Mouse (Mus musculus) hindbrain, embryonic 14.5 days (tissue): ENCODE data around the gene Nfib. TPM values are rescaled to one million over a fixed set of nuclear protein-coding genes. Genes with fewer than 3 reads are reported as not detected.

Experiments
- ATAC-seq: fragments of 200-750 bp; cut with Nextera tagmentation; 2 replicates; pipeline ENCODE4 v1.8.0; 2017; ENCODE audit warnings: moderate number of reproducible peaks, mild to moderate bottlenecking, moderate TSS enrichment, moderate library complexity; ENCODE audit not compliant: low FRiP score
- DNase-seq: peaks from one replicate; pipeline ENCODE4 v3.0.0-alpha.2; 2015; ENCODE audit warnings: low spot score
- H3K27ac ChIP-seq: fragments of 300-500 bp; sonication (generic); 2 replicates; pipeline ENCODE4 v1.5.1; 2014; ENCODE audit warnings: mild to moderate bottlenecking, moderate library complexity
- H3K27me3 ChIP-seq: fragments of 300-500 bp; sonication (generic); 2 replicates; pipeline ENCODE4 v1.6.1; 2014; ENCODE audit warnings: mild to moderate bottlenecking, low read length, mixed read lengths; ENCODE audit not compliant: control insufficient read depth, insufficient read depth
- H3K36me3 ChIP-seq: fragments of 300-500 bp; sonication (generic); replicated peaks from 2 replicates; pipeline ENCODE4 v1.6.1; 2014; ENCODE audit not compliant: control insufficient read depth, insufficient read depth
- H3K4me1 ChIP-seq: fragments of 300-500 bp; sonication (generic); replicated peaks from 2 replicates; pipeline ENCODE4 v1.6.1; 2014; ENCODE audit warnings: antibody characterized with exemption, low read length, mixed read lengths; ENCODE audit not compliant: control insufficient read depth, insufficient read depth
- H3K4me2 ChIP-seq: fragments of 300-500 bp; sonication (generic); replicated peaks from 2 replicates; pipeline ENCODE4 v1.6.1; 2014; ENCODE audit warnings: mild to moderate bottlenecking, moderate library complexity
- H3K4me3 ChIP-seq: fragments of 300-500 bp; sonication (generic); replicated peaks from 2 replicates; pipeline ENCODE4 v1.5.1; 2014; ENCODE audit warnings: mild to moderate bottlenecking, low read length
- H3K9ac ChIP-seq: fragments of 300-500 bp; sonication (generic); 2 replicates; pipeline ENCODE4 v1.6.1; 2014
- H3K9me3 ChIP-seq: fragments of 300-500 bp; sonication (generic); 2 replicates; pipeline ENCODE4 v1.6.1; 2016; ENCODE audit warnings: low read length; ENCODE audit not compliant: control insufficient read depth
- WGBS: fragments of 180-500 bp; shearing (Covaris S2); extraction: QIAGEN DNeasy Blood & Tissue Kit; methylation state at CpG from one replicate; pipeline ENCODE4 v1.1.7; 2014; 5-methylcytosine and 5-hydroxymethylcytosine counted together
- polyA plus RNA-seq: library from polyadenylated mRNA; unstranded; fragments of >200 nt; fragmentation: Nextera tagmentation; extraction: Ambion mirVana; gene quantifications from 2 replicates; pipeline ENCODE4 v1.2.1, GENCODE M21; 2014

The Nfib gene
- polyA plus RNA-seq, 1 experiment from 2014 or later = 90.8 TPM

DNA sequence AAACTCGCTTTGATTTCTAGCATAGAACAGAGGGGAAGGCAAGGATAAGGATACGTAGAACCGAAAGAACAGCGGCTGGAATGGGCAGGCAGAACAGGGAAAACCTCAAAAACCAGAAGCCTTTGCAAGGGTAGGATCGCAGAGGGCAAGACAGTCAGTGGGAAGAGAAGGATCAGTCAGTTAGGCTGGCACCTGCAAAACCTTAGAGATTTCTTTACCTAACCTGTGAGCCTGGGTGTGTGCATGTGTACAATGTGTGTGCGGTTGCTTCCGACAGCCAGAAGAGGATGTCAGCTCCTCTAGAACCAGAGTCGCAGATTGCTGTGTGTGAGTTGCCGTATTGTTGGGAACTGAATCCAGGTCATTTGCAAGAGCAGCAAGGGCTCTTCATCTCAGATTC is 67.3 kb downstream of the Nfib start:
- no peaks in the 10 kb centered on the region for H3K27me3 ChIP-seq
- no peak overlapping the region for H3K27ac ChIP-seq
- 94% methylated on average over 9 of the region's 9 CpGs for WGBS
- H3K9ac ChIP-seq = no peak overlapping the region
- peaks cover 2% of the 10 kb centered on the region; the same call in 1 of the 2 replicates for H3K4me1 ChIP-seq
- no peaks in the 10 kb centered on the region for H3K9me3 ChIP-seq
- no peak for DNase-seq
- no peak for ATAC-seq
- no peak overlapping the region for H3K4me3 ChIP-seq
- H3K4me2 ChIP-seq = no peak overlapping the region
- H3K36me3 ChIP-seq = no peaks in the 10 kb centered on the region

- 64% methylated on average over 4 of the region's 4 CpGs for WGBS
- H3K27me3 ChIP-seq = no peaks in the 10 kb centered on the region
- H3K9ac ChIP-seq = no peak overlapping the region
- ATAC-seq = no peak
- H3K4me1 ChIP-seq = no peaks in the 10 kb centered on the region
- no peak overlapping the region for H3K4me3 ChIP-seq
- no peaks in the 10 kb centered on the region for H3K36me3 ChIP-seq
- H3K4me2 ChIP-seq = no peak overlapping the region
- H3K27ac ChIP-seq = no peak overlapping the region
- H3K9me3 ChIP-seq = no peaks in the 10 kb centered on the region
- no peak for DNase-seq
Observed at GRCm38 (mm10) chr4:82637633-82638032, 67.9 kb downstream of the Nfib start.

GRCm38 (mm10) chr4:82636658-82637057 is 68.9 kb downstream of the Nfib start:
- H3K9ac ChIP-seq = no peak overlapping the region
- H3K4me3 ChIP-seq = no peak overlapping the region
- ATAC-seq (no peak), DNase-seq (no peak)
- no peaks in the 10 kb centered on the region for H3K4me1 ChIP-seq
- H3K36me3 ChIP-seq = no peaks in the 10 kb centered on the region
- no peaks in the 10 kb centered on the region for H3K9me3 ChIP-seq
- no peak overlapping the region for H3K4me2 ChIP-seq
- H3K27ac ChIP-seq = no peak overlapping the region
- no peaks in the 10 kb centered on the region for H3K27me3 ChIP-seq
- 45% methylated on average over 5 of the region's 5 CpGs for WGBS

- Histone ChIP-seq H3K9ac (no peak overlapping the region), H3K4me1 (no peaks in the 10 kb centered on the region), H3K27ac (no peak overlapping the region), H3K36me3 (no peaks in the 10 kb centered on the region), H3K4me2 (no peak overlapping the region), H3K9me3 (no peaks in the 10 kb centered on the region), H3K27me3 (no peaks in the 10 kb centered on the region), H3K4me3 (no peak overlapping the region)
- ATAC-seq (no peak), DNase-seq (no peak)
- WGBS = 62% methylated on average over 5 of the region's 5 CpGs
Observed at GRCm38 (mm10) chr4:82635881-82636280, 69.7 kb downstream of the Nfib start.

- no peaks in the 10 kb centered on the region for H3K27me3 ChIP-seq
- no peak for DNase-seq
- ATAC-seq = no peak
- H3K27ac ChIP-seq = no peak overlapping the region
- H3K36me3 ChIP-seq = no peaks in the 10 kb centered on the region
- no peak overlapping the region for H3K4me3 ChIP-seq
- no peak overlapping the region for H3K4me2 ChIP-seq
- H3K9ac ChIP-seq = no peak overlapping the region
- WGBS = 96% methylated on average over 11 of the region's 11 CpGs
- H3K4me1 ChIP-seq = no peaks in the 10 kb centered on the region
- no peaks in the 10 kb centered on the region for H3K9me3 ChIP-seq
Observed at GRCm38 (mm10) chr4:82635118-82635517, 70.4 kb downstream of the Nfib start.

GRCm38 (mm10) chr4:82634365-82634764 is 71.2 kb downstream of the Nfib start:
- H3K9me3 ChIP-seq = no peaks in the 10 kb centered on the region
- 80% methylated on average over 7 of the region's 7 CpGs for WGBS
- no peaks in the 10 kb centered on the region for H3K27me3 ChIP-seq
- ATAC-seq (no peak), DNase-seq (no peak)
- H3K36me3 ChIP-seq = no peaks in the 10 kb centered on the region
- H3K27ac ChIP-seq = no peak overlapping the region
- no peak overlapping the region for H3K9ac ChIP-seq
- no peaks in the 10 kb centered on the region for H3K4me1 ChIP-seq
- H3K4me3 ChIP-seq = no peak overlapping the region
- no peak overlapping the region for H3K4me2 ChIP-seq

DNA sequence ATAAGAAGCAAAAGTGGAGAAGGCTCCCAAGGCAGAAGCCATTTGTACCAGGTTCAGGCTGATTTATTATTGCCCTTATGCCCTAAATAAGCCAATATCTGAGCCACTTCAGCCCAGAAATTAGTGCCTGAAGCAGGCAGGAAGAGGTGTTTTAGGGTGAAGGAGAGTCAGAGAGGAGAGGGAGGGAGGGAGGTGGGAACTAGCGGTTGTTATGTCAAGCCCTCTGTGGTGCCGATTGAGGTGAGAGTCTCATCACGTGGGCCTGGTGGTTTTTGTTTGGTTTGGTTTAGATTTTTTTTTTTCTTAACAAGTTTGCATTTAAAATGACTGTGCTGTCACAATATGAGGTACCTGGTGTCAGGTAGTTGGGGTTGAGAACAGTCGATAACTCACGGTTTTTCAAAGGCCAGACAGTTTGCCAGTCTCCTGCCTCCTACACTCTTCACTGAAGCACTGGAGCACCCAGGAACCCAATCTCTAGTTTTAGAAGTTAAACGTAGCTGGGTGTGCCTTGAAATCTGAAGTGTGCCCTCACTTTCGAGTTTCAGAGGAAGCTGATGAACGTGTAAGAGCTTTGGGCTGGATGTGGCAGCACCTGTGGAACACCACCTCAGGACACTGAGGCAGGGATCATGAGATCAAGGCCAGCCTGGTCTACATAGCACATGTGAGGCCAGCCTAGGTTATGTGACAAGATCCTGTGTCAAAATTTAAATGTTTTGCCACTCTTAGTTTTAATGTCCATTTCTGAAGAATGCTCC is 81.1 kb downstream of the Nfib start:
- H3K36me3 ChIP-seq = no peaks in the 10 kb centered on the region
- no peaks in the 10 kb centered on the region for H3K27me3 ChIP-seq
- no peak overlapping the region for H3K4me3 ChIP-seq
- peaks cover 8% of the 10 kb centered on the region for H3K4me1 ChIP-seq
- ATAC-seq = no peak
- no peak overlapping the region for H3K4me2 ChIP-seq
- H3K9ac ChIP-seq = no peak overlapping the region
- 85% methylated on average over 8 of the region's 8 CpGs for WGBS
- no peak for DNase-seq
- H3K9me3 ChIP-seq = no peaks in the 10 kb centered on the region
- H3K27ac ChIP-seq = no peak overlapping the region

DNA sequence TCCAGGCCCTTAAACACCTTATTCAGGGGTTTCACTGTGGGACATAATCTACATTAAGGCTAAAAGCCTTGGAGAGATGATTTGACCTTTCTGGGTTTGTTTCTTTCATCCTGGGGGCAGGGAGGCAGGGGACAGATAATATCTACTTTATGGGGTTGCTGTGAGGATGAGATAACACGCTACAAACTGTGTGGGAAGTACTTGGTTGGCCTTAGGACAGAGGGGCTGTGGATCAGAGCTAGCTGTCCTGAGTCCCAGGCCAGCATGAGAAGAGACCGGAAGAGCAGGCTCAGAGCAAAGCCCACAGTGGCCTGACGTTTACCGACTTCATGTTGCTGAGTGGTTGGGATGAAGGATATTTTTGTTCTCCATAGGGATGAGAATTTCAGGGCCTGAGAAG is 81.7 kb downstream of the Nfib start:
- ATAC-seq = no peak
- no peaks in the 10 kb centered on the region for H3K36me3 ChIP-seq
- H3K27ac ChIP-seq = peak overlapping the region; percentile 83; the same call in 1 of the 2 replicates
- DNase-seq = no peak
- H3K4me2 ChIP-seq = no peak overlapping the region
- no peak overlapping the region for H3K9ac ChIP-seq
- H3K27me3 ChIP-seq = no peaks in the 10 kb centered on the region
- WGBS = 76% methylated on average over 4 of the region's 4 CpGs
- peaks cover 11% of the 10 kb centered on the region for H3K4me1 ChIP-seq
- no peaks in the 10 kb centered on the region for H3K9me3 ChIP-seq
- no peak overlapping the region for H3K4me3 ChIP-seq

DNA sequence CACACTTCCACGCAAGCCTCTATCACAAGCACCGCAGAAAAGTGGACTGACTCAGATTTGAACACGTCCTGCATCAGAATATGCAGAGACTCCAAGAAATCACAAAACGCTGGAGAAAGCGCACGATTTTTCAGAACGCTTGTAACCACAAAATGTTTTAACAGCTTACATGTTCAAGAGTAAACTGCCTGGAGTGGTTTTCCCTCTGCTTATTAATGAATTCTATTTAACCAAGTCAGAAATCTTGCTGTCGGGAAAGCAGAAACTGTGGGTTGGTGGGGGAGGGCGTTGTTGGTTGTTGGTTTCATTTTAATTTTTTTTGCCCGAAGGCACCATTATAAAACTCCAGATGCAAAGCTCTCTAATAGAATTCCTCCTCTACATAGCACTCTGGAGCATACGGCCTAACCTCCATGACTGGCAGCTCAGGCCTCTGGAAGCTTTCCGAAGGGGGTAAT is 82.4 kb downstream of the Nfib start:
- Histone ChIP-seq H3K36me3 (no peaks in the 10 kb centered on the region), H3K4me3 (no peak overlapping the region), H3K27ac (peak overlapping the region; percentile 83), H3K4me1 (peaks cover 19% of the 10 kb centered on the region), H3K9ac (0 out of 2 replicates have a peak overlapping the region, but pooled peaks have one; percentile 3), H3K27me3 (no peaks in the 10 kb centered on the region), H3K9me3 (no peaks in the 10 kb centered on the region), H3K4me2 (no peak overlapping the region)
- DNase-seq (no peak), ATAC-seq (no peak)
- WGBS = 58% methylated on average over 12 of the region's 12 CpGs
